Mouse (Mus musculus) R1 (cell line): ENCODE results near the gene Lrig3.

Experiments used
- DNase-seq: peaks from one replicate; pipeline ENCODE4 v3.0.0-alpha.2; 2018; ENCODE audit warnings: low read depth, low spot score

The Lrig3 gene

DNA sequence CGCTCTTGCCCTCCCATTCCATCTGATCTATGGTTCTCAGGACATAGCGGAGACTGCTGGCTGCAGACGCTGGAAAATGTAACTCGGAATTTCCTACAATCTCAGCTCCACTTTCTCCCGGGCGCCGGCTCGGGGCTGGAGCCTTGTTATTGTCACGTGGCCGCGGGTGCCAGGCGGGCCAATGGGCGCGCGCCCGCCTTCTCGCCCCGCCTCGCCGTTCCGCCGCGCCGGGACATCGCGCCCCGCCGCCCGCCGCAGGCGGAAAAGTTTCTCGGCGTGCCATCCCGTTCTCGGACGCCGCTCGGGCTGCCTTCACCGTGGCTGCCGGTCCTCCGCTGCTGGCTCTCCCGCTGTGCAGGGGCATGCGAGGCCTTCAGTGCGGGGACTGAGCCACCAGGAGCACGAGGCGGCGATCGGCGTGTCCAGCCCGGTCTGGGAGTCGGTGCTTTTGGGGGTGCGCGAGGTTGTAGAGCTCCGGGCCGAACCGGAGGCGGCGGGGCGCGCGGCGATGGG is at the start of gene Lrig3:
TSS of gene Lrig3 (plus strand) at position 201 of the 513 bp plus-strand sequence.
- peak; percentile 74 for DNase-seq

- DNase-seq = peak; percentile 65
Observed at GRCm38 (mm10) chr10:125916781-125917180, 49.2 kb upstream of the Lrig3 start.

DNA sequence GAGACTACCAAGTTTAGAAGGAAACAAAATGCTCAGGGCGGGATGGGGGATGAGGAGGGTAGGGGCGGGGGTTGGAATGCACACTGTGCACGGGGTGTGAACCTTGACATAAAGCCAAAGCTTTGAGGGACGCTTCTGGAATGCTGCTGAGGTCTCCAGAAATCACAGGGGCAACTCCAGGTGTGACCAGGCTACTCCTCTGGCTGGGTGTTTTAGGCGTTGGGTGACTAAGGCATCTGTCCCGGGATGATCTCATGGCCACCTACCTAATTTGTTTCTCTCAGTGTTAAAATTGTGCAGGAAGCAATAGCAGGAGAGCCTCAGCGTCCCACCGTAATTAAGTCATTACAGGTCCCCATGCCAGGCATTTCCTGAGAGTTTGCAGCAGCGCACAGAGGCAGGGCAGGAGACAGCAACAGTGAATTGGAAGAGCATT is 48.5 kb upstream of the Lrig3 start:
- DNase-seq = peak; percentile 81

DNA sequence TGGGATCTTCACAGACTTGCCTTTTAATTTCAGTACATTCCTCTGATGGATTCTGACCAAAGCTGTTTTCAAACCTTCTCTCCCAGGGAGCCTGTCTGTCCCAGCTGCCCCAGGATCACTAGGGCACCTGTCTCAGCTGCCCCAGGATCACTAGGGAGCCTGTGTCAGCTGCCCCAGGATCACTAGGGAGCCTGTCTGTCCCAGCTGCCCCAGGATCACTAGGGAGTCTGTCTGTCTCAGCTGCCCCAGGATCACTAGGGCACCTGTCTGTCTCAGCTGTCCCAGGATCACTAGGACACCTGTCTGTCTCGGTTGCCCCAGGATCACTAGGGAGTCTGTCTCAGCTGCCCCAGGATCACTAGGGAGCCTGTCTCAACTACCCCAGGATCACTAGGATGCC is 47.0 kb upstream of the Lrig3 start:
- DNase-seq = no peak

- no peak for DNase-seq
Observed at GRCm38 (mm10) chr10:125921654-125922446, 44.1 kb upstream of the Lrig3 start.

DNA sequence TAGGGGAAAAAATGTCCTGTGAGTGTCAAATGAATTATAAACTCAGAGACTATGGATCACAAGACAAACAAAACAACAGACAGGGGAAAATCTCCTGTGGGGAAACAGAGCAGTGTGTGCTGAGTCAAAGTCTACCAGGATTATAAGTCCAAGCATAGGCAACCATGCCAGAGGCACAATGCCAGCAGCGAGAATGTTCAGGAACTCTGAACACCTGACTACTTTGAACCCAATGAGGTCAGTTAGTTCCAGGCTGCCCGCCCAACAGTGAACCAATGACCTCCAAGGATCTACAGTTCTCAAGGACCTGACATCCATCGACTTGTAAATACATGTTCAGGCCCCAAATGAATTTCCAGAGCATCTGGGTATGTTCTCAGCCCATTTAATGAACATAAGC is 36.0 kb upstream of the Lrig3 start:
- no peak for DNase-seq

DNA sequence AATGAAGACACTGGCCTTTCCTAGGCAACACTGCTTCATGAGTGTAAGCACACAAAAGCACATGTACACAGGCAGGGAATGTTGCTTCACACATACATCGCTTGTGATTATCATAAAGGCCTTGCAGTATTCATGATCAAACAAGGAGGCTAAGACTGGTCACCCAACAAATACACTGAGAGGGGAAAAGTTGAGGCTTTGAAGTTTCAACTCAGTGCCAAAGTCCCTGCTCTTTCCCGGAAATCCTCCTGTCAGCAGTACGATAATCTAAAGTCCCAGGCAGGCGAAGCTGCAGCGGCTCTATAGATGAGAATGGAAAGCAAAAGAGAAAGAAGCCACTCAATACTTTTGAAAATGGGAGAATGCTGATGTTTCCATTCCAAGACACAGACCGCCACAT is 32.6 kb upstream of the Lrig3 start:
- DNase-seq = no peak

DNA sequence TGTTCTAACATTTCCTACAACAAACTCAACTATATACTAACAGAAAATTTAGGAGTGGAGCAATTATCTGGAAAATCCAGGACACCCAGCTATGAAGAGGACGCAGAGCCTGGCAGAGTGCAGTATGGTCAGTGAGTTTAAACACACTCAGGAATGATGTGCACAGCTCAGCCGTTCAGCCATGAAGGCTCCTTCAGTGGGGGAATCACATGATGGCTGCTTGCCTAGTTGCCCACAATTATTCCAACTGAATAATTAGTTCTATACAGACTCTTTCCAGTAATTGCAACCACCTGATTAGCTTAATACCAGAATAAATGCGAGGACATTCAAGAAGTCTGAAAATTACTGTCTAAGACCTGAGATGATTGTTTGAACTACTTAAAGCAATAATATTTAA is 31.9 kb upstream of the Lrig3 start:
- no peak for DNase-seq

- DNase-seq = no peak
Observed at GRCm38 (mm10) chr10:125937517-125938497, 28.2 kb upstream of the Lrig3 start.

DNA sequence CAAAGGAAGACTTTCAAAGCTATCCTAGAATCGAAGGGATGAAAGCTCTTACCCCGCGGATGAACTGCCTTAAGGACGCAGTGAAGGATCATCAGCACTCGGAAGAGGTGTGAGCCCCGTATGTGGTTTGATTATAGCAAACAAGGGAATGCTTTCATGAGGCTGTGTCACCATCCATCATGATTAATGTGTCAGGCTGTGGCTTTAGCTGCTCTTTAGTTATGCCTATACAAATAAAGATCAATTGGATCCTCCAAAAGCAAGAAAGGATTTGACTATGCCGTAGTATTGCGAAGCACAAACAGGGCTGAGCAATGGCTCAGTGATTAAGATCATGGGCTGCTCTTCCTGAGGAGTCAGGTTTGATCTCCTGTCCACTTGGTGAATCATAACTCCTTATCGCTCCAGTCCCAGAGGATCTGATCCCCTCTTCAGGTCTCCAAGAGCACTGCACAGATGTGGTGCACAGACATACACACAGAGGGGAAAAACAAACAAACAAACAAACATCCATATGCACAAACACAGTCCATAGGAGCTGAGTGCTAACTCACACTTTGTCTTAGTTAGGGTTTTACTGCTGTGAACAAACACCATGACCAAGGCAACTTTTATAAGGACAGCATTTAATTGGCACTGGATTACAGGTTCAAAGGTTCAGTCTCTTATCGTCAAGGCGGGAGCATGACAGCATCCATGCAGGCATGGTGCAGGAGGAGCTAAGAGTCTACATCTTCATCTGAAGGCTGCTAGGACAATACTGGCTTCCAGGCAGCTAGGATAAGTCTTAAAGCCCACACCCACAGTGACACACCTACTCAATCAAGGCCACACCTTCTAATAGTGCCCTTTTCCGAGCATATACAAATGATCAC is 27.2 kb upstream of the Lrig3 start:
- DNase-seq = no peak

GRCm38 (mm10) chr10:125940316-125941059 is 25.5 kb upstream of the Lrig3 start:
- no peak for DNase-seq

DNA sequence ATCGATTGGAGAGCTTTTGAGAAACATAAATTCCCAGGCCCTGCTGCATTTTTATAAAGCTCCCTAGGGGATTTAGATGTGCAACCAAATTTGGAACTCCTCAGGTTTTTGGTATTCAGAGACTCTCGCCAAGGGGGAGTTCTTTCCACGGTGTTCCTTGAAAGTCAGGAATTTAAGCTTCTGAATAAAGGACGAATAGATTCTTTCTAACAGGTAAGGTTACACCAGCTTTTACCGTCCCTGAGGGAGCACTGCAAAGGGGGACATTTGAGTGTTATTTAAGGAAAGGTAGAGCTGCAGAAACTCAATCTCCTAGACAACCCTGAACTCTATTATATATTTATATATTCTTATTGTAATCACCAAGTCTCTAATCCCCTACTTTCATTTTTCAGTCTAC is 22.9 kb upstream of the Lrig3 start:
- no peak for DNase-seq

GRCm38 (mm10) chr10:125944762-125945504 is 21.0 kb upstream of the Lrig3 start:
- DNase-seq = no peak

DNA sequence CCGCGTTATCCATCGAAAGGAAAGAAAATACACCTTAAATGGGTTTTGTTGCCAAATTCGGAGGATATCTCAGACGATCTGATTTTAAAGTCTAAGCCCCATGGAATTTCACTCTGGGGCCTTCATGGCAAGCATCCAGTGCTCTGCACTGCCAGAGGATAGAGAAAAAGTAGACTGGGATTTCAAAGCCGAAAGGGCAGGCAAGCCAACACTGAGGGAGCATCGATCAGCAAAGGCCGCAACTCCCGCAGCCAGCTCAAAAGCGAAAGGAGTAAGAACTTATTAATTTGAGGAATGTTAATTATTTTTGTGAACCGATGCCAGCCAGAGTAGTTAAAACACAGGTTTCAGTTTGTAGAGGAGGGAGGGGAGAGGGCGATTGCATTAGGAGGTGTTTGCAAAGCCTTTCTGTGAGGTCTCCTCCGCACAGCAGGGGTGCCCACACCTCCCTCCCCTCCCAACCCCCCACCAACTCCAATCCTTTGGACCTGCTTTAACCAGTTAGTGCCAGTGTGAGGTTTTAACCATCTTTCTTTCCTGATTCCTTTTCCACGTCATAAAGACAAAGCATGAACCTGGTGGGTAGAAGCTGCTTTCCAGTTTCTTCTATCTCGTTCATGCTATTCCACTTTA is 17.0 kb upstream of the Lrig3 start:
- DNase-seq = peak; percentile 33

- no peak for DNase-seq
Observed at GRCm38 (mm10) chr10:125951633-125952032, 14.3 kb upstream of the Lrig3 start.

GRCm38 (mm10) chr10:125954343-125954742 is 11.6 kb upstream of the Lrig3 start:
- DNase-seq = no peak

DNA sequence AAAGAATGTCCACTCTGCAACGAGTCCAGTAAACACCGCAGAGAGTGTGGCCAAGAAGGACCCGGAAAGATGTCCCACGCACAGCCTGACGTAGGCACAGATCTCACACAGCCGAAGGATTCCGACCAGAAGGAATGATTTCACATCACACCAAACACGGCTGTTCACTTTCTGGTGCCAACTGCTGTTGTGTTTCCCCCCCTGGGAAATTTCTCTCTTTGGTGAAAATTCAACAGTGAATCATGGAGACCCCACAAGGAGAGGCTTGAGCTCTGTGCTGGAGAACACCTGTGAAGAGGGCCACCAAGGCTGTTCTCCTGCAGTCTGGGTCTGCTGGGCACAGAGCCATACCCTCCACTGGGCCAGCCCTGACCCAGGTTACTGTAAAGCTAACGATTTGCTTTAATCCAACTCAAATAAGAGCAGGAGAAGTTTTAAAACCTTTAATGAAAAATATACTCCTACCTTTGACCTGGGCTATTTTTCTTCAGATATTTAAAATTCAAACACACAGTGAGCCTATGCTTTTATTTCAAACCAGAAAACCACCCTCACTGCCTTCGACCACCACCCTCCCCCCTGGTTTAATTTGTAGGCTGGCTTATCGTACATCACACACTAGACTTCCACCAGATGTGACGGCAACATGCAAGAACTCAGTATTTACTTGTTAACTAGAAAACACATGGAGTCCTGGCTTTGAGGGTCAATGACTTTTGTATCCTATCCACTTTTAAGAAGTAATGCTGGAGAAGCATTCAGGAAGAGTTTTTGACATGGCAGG is 11.0 kb upstream of the Lrig3 start:
- no peak for DNase-seq

DNA sequence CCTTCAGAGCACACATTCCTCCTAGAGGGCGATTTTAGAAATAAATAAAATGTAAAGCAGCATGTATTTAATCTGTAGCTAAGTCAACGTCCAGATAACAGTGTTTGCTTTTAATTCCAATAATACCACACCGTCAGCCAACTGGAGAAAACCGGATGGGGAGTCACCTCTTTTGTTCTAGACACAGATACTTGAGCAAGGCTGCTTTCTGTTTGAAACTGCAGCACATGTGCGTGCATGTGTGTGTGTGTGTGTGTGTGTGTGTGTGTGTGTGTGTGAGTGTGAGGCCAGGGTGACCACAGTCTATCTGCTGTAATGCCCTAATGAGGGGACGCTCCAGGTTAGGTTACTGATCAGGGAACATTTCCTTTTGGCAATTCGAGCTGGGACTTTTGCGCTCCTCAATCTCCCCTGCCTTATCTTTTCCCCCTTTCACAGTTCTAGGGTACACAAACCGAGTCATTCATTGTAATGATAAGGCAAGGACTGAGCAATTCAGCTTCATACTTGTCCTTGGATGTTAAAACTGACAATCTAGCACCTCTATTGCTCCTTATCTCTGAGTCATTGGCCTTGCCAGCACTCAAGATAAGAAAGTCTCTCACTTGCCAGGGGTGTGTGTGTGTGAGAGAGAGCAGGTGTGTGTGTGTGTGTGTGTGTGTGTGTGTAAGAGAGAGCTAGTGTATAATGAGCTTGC is 4.4 kb upstream of the Lrig3 start:
- no peak for DNase-seq
